Mouse (Mus musculus): ENCODE data around the gene Rps15a. TPM values are rescaled to one million over a fixed set of nuclear protein-coding genes. Genes with fewer than 3 reads are reported as not detected.

The Rps15a gene
- 801 TPM for polyA plus RNA-seq (2017; shearing (Covaris generic))

GRCm38 (mm10) chr7:118115877-118116568, at the start of gene Rps15a:
Rps15a (minus strand) TSS chr7:118116188.

DNA sequence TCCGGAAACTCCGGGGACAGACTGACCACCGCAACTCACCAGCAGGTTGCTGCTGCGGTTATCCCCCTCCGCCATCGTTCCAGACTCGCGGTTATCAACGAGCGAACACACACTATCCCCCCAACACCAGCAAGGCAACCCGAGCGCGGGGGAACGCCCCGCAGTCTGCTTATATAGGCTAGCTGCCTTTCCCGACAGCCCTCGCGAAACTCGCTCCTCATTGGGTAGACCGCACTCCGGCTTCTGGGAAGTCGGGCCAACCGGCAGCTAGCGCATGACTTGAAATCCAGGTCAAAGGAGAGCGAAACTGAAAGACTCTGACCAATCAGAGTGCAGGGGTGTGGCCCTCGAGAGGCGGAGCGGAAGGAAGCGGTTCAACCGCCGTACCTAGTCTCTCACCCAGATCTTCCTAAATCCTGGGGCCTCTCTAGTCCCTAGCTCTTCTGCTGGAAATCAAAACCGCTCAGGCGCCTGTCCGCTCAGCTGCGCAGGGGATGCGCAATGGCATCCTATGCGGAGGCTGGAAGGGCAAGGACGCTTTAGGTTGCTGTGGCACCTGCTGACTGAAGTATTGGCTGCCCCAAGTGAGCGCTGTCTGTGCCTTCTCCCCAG, 13.5 kb upstream of the Rps15a start, which contains the start of gene Arl6ip1:
Arl6ip1 (minus strand) TSS at position 233 of the 612 bp plus-strand sequence.

Other genes starting within 250 kb of the Rps15a start
- 344 TPM for gene Arl6ip1, start 13.5 kb upstream of the Rps15a start, polyA plus RNA-seq (2017; shearing (Covaris generic))
- 48.3 TPM for gene Smg1, start 127.5 kb upstream of the Rps15a start, polyA plus RNA-seq (2017; shearing (Covaris generic))